Mouse (Mus musculus): ENCODE results near the gene Spop.

- TF ChIP-seq CTCF (IDR thresholded peaks at IDR 0.05; ENCODE audit: low read depth) (no peak), EP300 (IDR thresholded peaks at IDR 0.05; ENCODE audit: low read depth) (no peak; the same call in 1 of the 2 replicates)
Observed at GRCm38 (mm10) chr11:95384973-95385320, 28.9 kb upstream of the Spop start.

All from heart, postnatal 0 days (tissue).